Mouse (Mus musculus) yolk sac, embryonic 10.5 days (tissue): ENCODE measurements around the gene Phyhipl.

Experiments
- DNase-seq: peaks from one replicate; pipeline ENCODE4 v3.0.0-alpha.2; 2017; ENCODE audit warnings: low spot score

The Phyhipl gene

GRCm38 (mm10) chr10:70532249-70532648, 123.5 kb downstream of the Phyhipl start:
- no peak for DNase-seq

GRCm38 (mm10) chr10:70530185-70530823, 125.5 kb downstream of the Phyhipl start:
- DNase-seq = no peak

- DNase-seq = no peak
Observed at GRCm38 (mm10) chr10:70521379-70521778, 134.4 kb downstream of the Phyhipl start.

GRCm38 (mm10) chr10:70520143-70521131, 135.3 kb downstream of the Phyhipl start:
- peak; percentile 9 for DNase-seq

GRCm38 (mm10) chr10:70519640-70520099, 136.1 kb downstream of the Phyhipl start:
- DNase-seq = no peak

GRCm38 (mm10) chr10:70516661-70517060, 139.1 kb downstream of the Phyhipl start:
- no peak for DNase-seq

- no peak for DNase-seq
Observed at GRCm38 (mm10) chr10:70514848-70515247, 140.9 kb downstream of the Phyhipl start.

GRCm38 (mm10) chr10:70507880-70508279, 147.9 kb downstream of the Phyhipl start:
- no peak for DNase-seq
